Mouse (Mus musculus) hindlimb bud, embryonic 11.5 days (tissue): ENCODE results near the gene Ldlrad1.

Source experiments
- DNase-seq: peaks from one replicate; pipeline ENCODE4 v3.0.0-alpha.2; 2012; ENCODE audit warnings: low read depth, low spot score; ENCODE audit errors: extremely low spot score

Gene Ldlrad1

GRCm38 (mm10) chr4:107210483-107211097, 1.6 kb downstream of the Ldlrad1 start:
- DNase-seq: no peak

GRCm38 (mm10) chr4:107211465-107211864, 2.5 kb downstream of the Ldlrad1 start:
- DNase-seq: no peak

- DNase-seq: no peak
Observed at GRCm38 (mm10) chr4:107211936-107212335, 3.0 kb downstream of the Ldlrad1 start.

GRCm38 (mm10) chr4:107213279-107214011, 4.5 kb downstream of the Ldlrad1 start:
- no peak for DNase-seq

GRCm38 (mm10) chr4:107217574-107217973, 8.6 kb downstream of the Ldlrad1 start:
- no peak for DNase-seq

GRCm38 (mm10) chr4:107221524-107221923, 12.5 kb downstream of the Ldlrad1 start:
- DNase-seq: no peak

- no peak for DNase-seq
Observed at GRCm38 (mm10) chr4:107223225-107224204, 14.5 kb downstream of the Ldlrad1 start.

GRCm38 (mm10) chr4:107226313-107226712, 17.3 kb downstream of the Ldlrad1 start:
- DNase-seq: no peak

GRCm38 (mm10) chr4:107232219-107232618, 23.2 kb downstream of the Ldlrad1 start:
- no peak for DNase-seq

- no peak for DNase-seq
Observed at GRCm38 (mm10) chr4:107238253-107238652, 29.3 kb downstream of the Ldlrad1 start.

GRCm38 (mm10) chr4:107240196-107240595, 31.2 kb downstream of the Ldlrad1 start:
- DNase-seq: no peak

GRCm38 (mm10) chr4:107243365-107244333, 34.7 kb downstream of the Ldlrad1 start:
- no peak for DNase-seq

GRCm38 (mm10) chr4:107245368-107245767, 36.4 kb downstream of the Ldlrad1 start:
- no peak for DNase-seq

- no peak for DNase-seq
Observed at GRCm38 (mm10) chr4:107246040-107246439, 37.1 kb downstream of the Ldlrad1 start.

- DNase-seq: no peak
Observed at GRCm38 (mm10) chr4:107247110-107247509, 38.1 kb downstream of the Ldlrad1 start.

GRCm38 (mm10) chr4:107248061-107248460, 39.1 kb downstream of the Ldlrad1 start:
- DNase-seq: no peak

GRCm38 (mm10) chr4:107249471-107249870, 40.5 kb downstream of the Ldlrad1 start:
- no peak for DNase-seq

GRCm38 (mm10) chr4:107250494-107250893, 41.5 kb downstream of the Ldlrad1 start:
- no peak for DNase-seq

- no peak for DNase-seq
Observed at GRCm38 (mm10) chr4:107252522-107252921, 43.5 kb downstream of the Ldlrad1 start.
